Mouse (Mus musculus): ENCODE measurements around the gene Apold1.

- TF ChIP-seq MAFK (IDR thresholded peaks at IDR 0.05; ENCODE audit: insufficient read depth, low read depth, low read length) (no peak), ZNF384 (IDR thresholded peaks at IDR 0.05; ENCODE audit: low read depth, low read length) (no peak)
Observed at GRCm38 (mm10) chr6:134981231-134982062, at the start of gene Apold1.

All from ES-E14 (cell line).